Mouse (Mus musculus) layer of hippocampus, adult 2 months (tissue): ENCODE results near the gene Kctd2. TPM values are rescaled to one million over a fixed set of nuclear protein-coding genes. Genes with fewer than 3 reads are reported as not detected.

Experiments used
- DNase-seq, 2 experiments: peaks; one replicate each; pipeline ENCODE4 v3.0.0; 2022; ENCODE audit warnings: low spot score in 2 of 2
- H3K27ac ChIP-seq: fragments of 200-600 bp; 2 replicates; pipeline ENCODE4 v1.8.1; 2022
- H3K4me3 ChIP-seq: fragments of 200-600 bp; 2 replicates; pipeline ENCODE4 v1.8.1; 2022; ENCODE audit warnings: mild to moderate bottlenecking
- CTCF ChIP-seq: fragments of 200-600 bp; conservative IDR thresholded peaks from 2 replicates; pipeline ENCODE4 v1.8.1; 2022; ENCODE audit warnings: antibody characterized with exemption, mild to moderate bottlenecking, moderate library complexity
- long read RNA-seq, 2 experiments: library from polyadenylated mRNA; stranded (forward); transcript quantifications; one replicate each; pipeline ENCODE4 v2.0.0; 2021; ENCODE audit warnings: borderline mapping rate in 2 of 2
- total RNA-seq, 2 experiments: library from RNA; stranded (reverse); gene quantifications; 2 replicates each; pipeline ENCODE4 v1.2.3; 2021

The Kctd2 gene
- 10 to 100 TPM; 74.5 to 74.6 TPM for total RNA-seq
- long read RNA-seq, experiment 1, transcript Kctd2-201 (6 exons, 1,764 nt), result major isoform, 93 of 103 reads
- long read RNA-seq, experiment 1, partial matches to known transcripts, result 4 of 103 reads
- long read RNA-seq, experiment 1, other reads (novel, unspliced or antisense), result 5 of 103 reads
- long read RNA-seq, experiment 2, transcript Kctd2-201 (6 exons, 1,764 nt), result major isoform, 140 of 159 reads
- long read RNA-seq, experiment 2, partial matches to known transcripts, result 7 of 159 reads
- long read RNA-seq, experiment 2, other reads (novel, unspliced or antisense), result 10 of 159 reads

DNA sequence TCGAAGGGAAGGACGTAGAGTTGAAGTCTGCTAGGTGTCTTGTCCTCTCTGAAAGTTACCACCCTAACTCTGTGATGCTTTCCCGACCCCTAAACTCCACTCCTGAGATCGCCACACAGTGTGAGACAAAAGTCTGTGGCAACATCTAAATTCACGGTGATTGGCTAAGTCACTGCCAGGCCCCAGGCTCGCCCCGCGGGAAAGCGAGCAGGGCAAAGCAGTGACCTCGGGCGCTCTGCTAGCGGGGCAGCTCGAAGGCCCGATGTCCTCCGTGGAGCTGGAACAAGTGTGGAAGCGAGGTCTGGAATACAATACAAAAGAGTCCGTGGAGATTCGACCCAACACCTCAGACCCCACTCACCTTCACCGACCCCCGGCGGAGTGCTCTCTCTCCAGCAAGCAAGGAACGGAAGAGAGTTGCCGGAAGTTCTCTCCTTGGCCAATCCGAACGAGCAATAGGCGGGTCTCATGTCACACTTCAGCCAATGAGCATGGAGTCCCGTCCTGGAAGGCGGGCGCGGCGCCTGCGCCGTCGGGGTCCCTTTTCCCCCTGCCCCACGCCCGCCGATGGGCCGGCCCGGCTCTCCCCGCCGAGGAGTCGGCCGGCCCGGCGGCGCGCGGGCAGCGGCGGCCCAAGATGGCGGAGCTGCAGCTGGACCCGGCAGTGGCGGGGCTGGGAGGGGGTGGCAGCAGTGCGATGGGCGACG lies at the start of gene Kctd2, which contains the start of gene Atp5h:
Kctd2 (plus strand) TSS at position 598 of the 707 bp plus-strand sequence.
Atp5h (minus strand) TSS at position 432 of the 707 bp plus-strand sequence.
- TF ChIP-seq CTCF, result no peak
- Histone ChIP-seq H3K27ac (peak within 1 kb of the TSS; percentile 89), H3K4me3 (peak within 1 kb of the TSS; percentile 78)
- DNase-seq, result peak; percentile 95 to 97

DNA sequence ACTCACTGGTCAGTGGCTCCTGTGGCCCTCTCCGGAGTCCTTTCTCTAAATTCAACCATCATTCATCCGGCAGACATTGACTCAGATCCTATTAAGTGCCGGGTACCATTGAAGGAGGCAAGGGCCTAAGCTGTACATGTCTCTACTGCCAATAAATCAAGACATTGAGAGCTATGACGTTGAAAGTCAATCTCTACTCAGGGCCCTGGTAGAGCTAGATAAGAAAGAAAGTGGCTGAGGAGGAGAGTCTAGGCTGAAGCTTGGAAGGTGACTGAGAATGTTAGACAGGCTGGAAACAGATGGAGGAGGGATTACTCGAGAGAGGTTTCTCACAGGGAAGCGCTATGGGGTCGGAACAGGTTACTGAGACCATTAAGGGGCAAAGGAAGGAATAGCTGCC lies 49.6 kb upstream of the Kctd2 start:
- TF ChIP-seq CTCF, result no peak
- Histone ChIP-seq H3K4me3 (no peak overlapping the region), H3K27ac (no peak overlapping the region)
- no peak for DNase-seq

DNA sequence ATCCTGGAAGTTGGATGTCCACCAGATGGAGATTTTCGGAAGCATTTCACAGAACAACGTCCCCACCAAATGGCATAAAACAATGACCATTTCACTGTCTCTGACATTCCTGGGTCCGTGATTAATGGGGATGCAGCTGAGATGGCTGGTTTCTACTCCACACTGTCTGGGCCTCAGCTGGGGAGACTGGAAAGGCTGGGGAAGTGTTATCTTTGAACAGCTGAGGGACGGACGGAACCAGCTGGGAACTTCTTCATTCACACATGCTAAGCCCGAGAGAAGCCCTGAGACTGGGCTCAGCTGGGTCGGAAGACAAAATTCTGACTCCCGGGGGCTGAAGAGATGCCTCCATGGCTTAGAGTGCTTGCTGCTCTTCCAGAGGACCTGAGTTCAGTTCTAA lies 48.6 kb upstream of the Kctd2 start:
- DNase-seq, result no peak
- H3K4me3 ChIP-seq, result no peak overlapping the region
- no peak for TF ChIP-seq CTCF
- H3K27ac ChIP-seq, result no peak overlapping the region

DNA sequence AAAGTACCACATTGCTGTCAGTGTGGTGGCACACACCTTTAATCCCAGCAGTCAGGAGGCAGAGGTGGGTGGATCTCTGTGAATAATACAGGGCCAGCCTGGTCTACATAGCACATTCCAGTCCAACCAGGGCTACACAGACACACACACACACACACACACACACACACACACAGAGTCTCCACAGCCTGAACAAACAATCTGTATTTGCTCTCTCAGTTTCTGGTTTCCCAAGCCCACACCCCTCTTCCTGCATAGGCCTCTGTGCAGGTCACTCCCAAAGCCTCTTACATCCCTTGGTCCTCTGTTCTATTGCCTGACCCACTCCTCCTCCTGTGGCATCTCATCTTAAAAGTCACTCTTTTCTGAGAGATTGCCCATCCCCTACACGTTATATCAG lies 47.9 kb upstream of the Kctd2 start:
- no peak overlapping the region for H3K27ac ChIP-seq
- H3K4me3 ChIP-seq, result no peak overlapping the region
- no peak for DNase-seq
- TF ChIP-seq CTCF, result no peak

DNA sequence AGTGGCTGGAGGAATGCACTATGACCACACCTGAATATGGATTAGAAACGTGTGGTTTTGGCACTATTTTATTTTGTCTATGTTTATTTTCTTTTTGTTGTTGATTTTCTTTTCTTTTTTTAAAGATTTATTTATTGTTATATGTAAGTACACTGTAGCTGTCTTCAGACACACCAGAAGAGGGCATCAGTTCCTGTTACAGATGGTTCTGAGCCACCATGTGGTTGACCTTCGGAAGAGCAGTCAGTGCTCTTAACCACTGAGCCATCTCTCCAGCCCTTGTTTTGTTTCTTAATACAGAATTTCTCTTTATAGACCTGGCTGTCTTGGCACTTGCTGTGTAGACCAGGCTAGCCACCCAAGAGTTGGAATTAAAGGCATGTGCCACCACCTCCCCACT lies 47.2 kb upstream of the Kctd2 start:
- Histone ChIP-seq H3K4me3 (no peak overlapping the region), H3K27ac (peak overlapping the region; percentile 92; the same call in 1 of the 2 replicates)
- no peak for DNase-seq
- TF ChIP-seq CTCF, result peak; percentile 61

DNA sequence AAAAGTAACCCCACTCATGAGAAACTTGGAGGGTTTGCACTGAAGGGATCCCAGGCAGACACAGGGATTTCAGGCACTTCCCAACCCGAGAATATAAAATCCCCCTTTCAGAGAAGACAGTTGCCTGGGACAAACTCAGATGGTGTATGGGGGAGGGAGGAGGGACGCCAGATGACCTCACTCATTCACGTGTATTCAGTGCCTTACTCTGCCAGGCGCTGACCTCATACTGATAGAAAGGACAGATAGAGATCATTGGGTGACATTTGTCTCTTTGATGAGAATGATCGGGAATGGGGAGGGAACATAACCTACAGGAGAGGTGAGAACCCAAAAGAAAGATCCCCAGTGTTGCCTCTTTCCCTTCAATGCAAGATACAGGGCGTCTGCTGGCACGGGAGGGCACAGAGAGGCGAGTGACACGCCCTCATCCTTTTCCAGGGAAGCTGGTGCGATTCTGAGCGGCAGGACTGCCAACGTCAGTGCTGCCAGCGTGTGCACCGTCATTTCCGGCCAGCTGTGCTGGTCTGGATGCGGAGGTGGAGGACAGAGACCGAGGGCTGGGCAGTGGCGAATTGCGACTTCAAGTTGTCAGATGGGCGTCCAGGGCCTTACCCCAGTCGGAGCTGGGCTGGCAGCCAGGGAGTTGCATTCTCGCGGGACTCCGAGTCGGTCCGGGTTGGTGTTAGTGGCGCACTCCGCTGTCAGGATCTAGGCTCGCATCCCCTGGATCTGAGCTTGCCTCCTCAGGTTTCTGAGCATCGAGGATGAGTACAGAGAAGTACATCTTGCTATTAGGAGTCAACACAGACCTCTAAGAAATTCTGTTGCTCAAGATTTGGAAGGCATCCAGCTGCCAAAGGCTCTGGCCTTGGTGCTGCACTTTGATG lies 45.9 kb upstream of the Kctd2 start:
- DNase-seq, result peak; percentile 67 to 72
- Histone ChIP-seq H3K27ac (peak overlapping the region; percentile 92), H3K4me3 (peak overlapping the region; percentile 54)
- TF ChIP-seq CTCF, result no peak; the same call in 1 of the 2 replicates

DNA sequence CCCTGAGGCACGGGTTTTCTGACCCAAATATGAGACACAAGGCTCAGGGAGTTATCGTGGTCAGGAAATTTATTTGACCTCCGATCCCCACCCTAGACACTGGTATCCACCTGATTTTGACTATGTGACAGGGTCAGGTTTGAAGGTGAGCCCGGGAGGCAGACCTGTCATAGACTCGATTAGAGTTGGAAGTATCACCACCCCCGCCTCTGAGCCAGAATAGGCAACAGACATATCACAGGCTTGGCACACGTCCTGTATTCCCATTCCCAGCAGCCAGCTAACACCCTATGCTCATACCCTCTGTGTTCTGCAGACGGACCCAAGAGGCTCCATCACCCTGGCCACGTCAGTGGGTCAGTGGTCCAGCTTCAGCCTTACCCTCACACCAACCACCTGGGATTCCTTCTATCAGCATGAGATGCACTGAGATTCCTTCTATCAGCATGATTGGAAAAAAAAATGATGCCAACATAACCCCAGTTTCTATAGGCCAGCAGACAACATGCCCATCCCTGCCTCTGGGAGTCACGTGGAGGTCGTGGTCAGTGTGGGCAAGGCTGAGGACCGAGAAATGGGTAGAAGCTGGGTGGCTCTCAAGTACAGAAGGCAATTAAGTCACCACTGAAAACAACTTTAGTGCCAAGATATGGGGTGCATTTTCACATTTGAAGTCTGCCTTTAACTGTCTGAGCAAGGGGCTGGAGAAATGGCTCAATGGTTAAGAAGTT lies 45.1 kb upstream of the Kctd2 start:
- peak overlapping the region; percentile 92 for H3K27ac ChIP-seq
- peak overlapping the region; percentile 54 for H3K4me3 ChIP-seq
- DNase-seq, result peak in 1 of 2 experiments; percentile 64
- TF ChIP-seq CTCF, result no peak

DNA sequence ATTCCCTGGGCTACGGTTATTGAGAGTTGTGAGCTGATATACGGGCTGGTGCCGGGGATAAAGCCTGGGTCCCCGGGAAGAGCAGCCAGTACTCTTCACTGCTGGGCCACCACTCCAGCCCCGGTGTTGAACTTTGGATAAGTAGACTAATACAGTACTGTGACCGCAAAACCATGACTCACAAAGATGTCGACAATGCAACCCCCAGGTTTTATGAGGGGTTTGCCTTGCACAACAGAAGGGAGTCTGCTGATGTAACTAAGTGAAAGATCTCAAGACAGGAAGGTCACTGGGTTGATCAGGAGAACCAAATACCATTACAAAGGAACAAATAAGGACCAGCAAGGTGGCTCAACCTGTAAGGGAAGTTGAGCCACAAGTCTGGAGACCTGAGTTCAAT lies 43.2 kb upstream of the Kctd2 start:
- TF ChIP-seq CTCF, result no peak
- no peak overlapping the region for H3K4me3 ChIP-seq
- no peak overlapping the region for H3K27ac ChIP-seq
- no peak for DNase-seq

DNA sequence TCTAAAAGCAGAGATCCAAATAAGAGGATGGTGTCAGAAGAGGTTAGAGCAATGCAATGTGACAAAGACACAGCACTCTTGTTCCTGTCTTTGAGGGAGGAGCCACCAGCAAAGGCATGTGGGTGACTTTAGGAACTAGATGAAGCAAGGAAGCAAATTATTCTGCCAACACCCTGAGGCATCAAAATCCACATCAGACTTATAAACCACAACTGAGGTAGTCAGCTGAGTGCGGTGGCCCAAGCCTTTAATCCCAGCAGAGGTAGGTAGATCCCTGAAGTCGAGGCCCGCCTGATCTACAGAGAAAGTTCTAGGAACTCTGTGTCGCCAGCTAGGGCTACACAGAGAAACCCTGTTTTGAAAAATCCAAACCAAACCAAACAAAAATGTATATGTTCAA lies 42.7 kb upstream of the Kctd2 start:
- TF ChIP-seq CTCF, result no peak
- Histone ChIP-seq H3K27ac (no peak overlapping the region), H3K4me3 (no peak overlapping the region)
- DNase-seq, result no peak

DNA sequence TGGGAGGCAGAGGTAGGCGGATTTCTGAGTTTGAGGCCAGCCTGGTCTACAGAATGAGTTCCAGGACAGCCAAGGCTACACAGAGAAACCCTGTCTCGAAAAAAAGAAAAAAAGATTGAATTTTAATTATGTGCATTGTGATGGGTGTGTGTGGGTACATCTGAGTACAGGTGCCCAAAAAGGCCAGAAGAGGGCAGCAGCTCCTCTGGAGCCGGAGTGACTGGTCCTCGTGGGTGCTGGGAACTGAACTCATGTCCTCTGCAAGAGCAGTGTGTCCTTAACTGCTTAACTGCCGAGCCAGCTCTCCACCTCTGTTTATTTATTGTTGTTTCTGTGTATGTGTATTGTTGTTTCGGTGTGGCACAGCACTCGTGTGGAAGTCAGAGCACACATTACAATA lies 42.1 kb upstream of the Kctd2 start:
- H3K4me3 ChIP-seq, result no peak overlapping the region
- no peak for DNase-seq
- H3K27ac ChIP-seq, result no peak overlapping the region
- TF ChIP-seq CTCF, result peak; percentile 36; the same call in 1 of the 2 replicates

DNA sequence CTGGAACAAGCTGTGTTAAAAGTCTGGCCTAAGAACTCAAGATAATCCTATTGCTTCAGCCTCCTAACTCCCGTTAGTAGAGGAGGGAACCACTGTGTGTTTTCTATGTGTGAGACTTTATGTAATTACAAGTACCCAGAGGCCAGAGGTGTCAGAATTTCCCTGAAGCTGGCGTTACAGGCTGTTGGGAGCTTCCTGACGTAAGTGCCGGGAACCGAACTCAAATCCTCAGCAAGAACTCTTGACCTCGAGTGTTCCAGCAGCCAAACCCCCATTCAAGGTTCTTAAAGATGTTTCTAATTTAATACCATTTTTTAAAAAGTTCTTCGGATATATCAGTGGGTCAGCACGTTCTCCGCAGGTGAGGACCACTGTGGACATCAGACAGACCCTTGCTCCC lies 38.7 kb upstream of the Kctd2 start:
- H3K27ac ChIP-seq, result peak overlapping the region; percentile 98; the same call in 1 of the 2 replicates
- peak overlapping the region; percentile 91 for H3K4me3 ChIP-seq
- no peak for DNase-seq
- TF ChIP-seq CTCF, result no peak
